Mouse (Mus musculus) c-Kit-positive CD71-positive TER-119-positive erythroid progenitor cells, embryonic 14.5 days (primary cell): ENCODE measurements around the gene Atf1.
A peak's percentile ranks its signal among the peaks of the same experiment; 100 is the strongest.
"Not testable (repeated sequence)": the region's sequence is repeated elsewhere in the genome, so short reads cannot be mapped to it uniquely, and the experiment has no call there.

Experiments
- DNase-seq: peaks from one replicate; pipeline ENCODE4 v3.0.0-alpha.2; 2013; ENCODE audit warnings: low spot score

Atf1 gene

GRCm38 (mm10) chr15:100260351-100260750 is 32.7 kb downstream of the Atf1 start:
- DNase-seq: not testable (repeated sequence)

GRCm38 (mm10) chr15:100263246-100263905 is 35.8 kb downstream of the Atf1 start:
- peak; percentile 13 for DNase-seq

- DNase-seq: no peak
These were observed 38.1 kb downstream of the Atf1 start for GRCm38 (mm10) chr15:100265586-100266325.

- DNase-seq: no peak
These were observed 41.3 kb downstream of the Atf1 start for GRCm38 (mm10) chr15:100268916-100269315.

GRCm38 (mm10) chr15:100269776-100270175 is 42.2 kb downstream of the Atf1 start:
- no peak for DNase-seq

- DNase-seq: not testable (repeated sequence)
These were observed 43.0 kb downstream of the Atf1 start for GRCm38 (mm10) chr15:100270609-100271008.

GRCm38 (mm10) chr15:100271411-100271810 is 43.8 kb downstream of the Atf1 start:
- no peak for DNase-seq

GRCm38 (mm10) chr15:100273791-100274308 is 46.2 kb downstream of the Atf1 start:
- not testable (repeated sequence) for DNase-seq

GRCm38 (mm10) chr15:100274790-100275559 is 47.4 kb downstream of the Atf1 start:
- DNase-seq: no peak

GRCm38 (mm10) chr15:100276403-100276802 is 48.8 kb downstream of the Atf1 start:
- DNase-seq: no peak

- DNase-seq: no peak
These were observed 50.0 kb downstream of the Atf1 start for GRCm38 (mm10) chr15:100277586-100277985.

GRCm38 (mm10) chr15:100280626-100281025 is 53.0 kb downstream of the Atf1 start, which contains the start of gene Tmprss12:
Tmprss12 (plus strand) TSS chr15:100280837.
- DNase-seq: no peak

GRCm38 (mm10) chr15:100288980-100289379 is 61.4 kb downstream of the Atf1 start:
- no peak for DNase-seq

- DNase-seq: no peak
These were observed 63.2 kb downstream of the Atf1 start for GRCm38 (mm10) chr15:100290858-100291257.

GRCm38 (mm10) chr15:100292326-100292725 is 64.7 kb downstream of the Atf1 start:
- DNase-seq: no peak

- no peak for DNase-seq
These were observed 70.2 kb downstream of the Atf1 start for GRCm38 (mm10) chr15:100297856-100298255.

- DNase-seq: peak; percentile 25
These were observed 72.9 kb downstream of the Atf1 start for GRCm38 (mm10) chr15:100300499-100300898.

GRCm38 (mm10) chr15:100301556-100301955 is 73.9 kb downstream of the Atf1 start:
- DNase-seq: no peak

- no peak for DNase-seq
These were observed 75.9 kb downstream of the Atf1 start for GRCm38 (mm10) chr15:100303428-100304018.

GRCm38 (mm10) chr15:100304019-100304991 is 76.7 kb downstream of the Atf1 start, which contains the start of gene Mettl7a1:
Mettl7a1 (plus strand) TSS chr15:100304140.
- DNase-seq: peak; percentile 69

- no peak for DNase-seq
These were observed 78.6 kb downstream of the Atf1 start for GRCm38 (mm10) chr15:100306201-100306600.
